Mouse (Mus musculus): ENCODE measurements around the gene Cad.

DNA sequence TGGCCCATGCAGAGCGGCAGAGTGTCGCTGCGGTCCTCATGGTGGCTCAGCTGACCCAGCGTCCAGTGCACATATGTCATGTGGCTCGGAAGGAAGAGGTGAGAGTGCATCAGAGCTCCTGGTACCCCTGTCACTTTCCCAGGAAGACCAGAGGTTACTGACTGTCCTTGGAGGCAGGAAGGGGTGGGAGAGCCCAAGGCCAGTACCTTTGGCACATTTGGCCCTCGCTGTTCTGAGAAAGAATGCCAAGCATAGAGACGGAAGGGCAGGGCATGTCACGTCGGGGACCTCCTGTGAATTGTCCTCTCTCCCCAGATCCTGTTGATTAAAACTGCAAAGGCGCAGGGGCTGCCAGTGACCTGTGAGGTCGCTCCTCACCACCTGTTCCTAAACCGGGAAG is 18.6 kb downstream of the Cad start:
- no peak for TF ChIP-seq CTCF (IDR thresholded peaks at IDR 0.05; ENCODE audit: low read depth)
- no peak for TF ChIP-seq EP300 (IDR thresholded peaks at IDR 0.05; ENCODE audit: low read depth)

All from heart, postnatal 0 days (tissue).